ENCODE assay signal across 8 mouse cellular contexts in the genomic region with DNA sequence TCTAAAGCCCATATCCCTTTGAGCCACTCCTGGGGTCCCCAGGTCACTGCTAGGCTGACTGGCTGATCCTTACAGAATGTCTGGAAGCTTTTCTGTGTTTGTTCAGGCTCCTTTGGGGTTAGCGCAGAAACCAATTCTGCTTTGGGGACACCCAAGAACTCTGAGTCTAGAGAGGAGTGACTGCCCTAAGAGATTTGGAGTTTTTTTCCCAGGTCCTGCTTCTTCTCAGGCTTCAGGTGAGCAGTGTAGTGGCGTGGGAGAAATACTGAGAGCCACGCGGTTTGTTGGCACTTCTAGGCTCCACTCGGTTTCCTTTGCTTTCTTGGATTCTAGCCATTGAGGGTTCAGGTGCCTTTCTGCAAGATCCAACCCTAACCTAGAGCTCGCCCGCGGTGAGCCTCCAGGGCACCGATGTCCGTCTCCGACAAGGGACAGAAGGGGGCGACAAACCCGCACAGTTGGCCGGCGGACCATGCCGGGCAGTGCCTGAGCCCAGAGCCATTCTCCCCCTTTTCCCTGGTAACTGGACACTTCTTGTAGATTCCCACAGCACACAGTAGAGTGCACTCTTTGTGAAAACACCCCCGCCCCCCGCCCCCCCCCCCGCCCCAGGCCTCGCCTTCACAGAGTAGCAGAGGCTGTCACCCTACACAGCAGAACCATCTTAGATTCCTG.
DNase-seq lines count a peak whose midpoint lies in the region; ATAC-seq and TF ChIP-seq lines count a peak whose summit lies in the region.

No protein-coding gene starts in this region.

- H3K9me3 ChIP-seq in hindbrain, embryonic 15.5 days, result no peaks in the 10 kb centered on the region

- 4% methylated on average over 20 of the region's 20 CpGs for WGBS in hindbrain, embryonic 15.5 days

- no peaks in the 10 kb centered on the region for H3K36me3 ChIP-seq in hindbrain, embryonic 15.5 days

- TF ChIP-seq CTCF in left cerebral cortex, adult 2 months (IDR thresholded peaks at IDR 0.05), result peak; percentile 86

- H3K4me3 ChIP-seq in hindbrain, embryonic 15.5 days, result no peak overlapping the region
- no peak overlapping the region for H3K4me3 ChIP-seq in left cerebral cortex, adult 2 months

- 0 out of 2 replicates have a peak, but pooled peaks cover 7% of the 10 kb centered on the region for H3K4me1 ChIP-seq in hindbrain, embryonic 15.5 days (replicated peaks)

- ATAC-seq in common myeloid progenitor, adult 5-6 weeks (replicated peaks; ENCODE audit: low read depth, poor library complexity, severe bottlenecking), result peak; percentile 96
- peak; percentile 91 for ATAC-seq in hindbrain, embryonic 15.5 days (ENCODE audit: low FRiP score, low read depth)

- peak; percentile 57 for DNase-seq in T-cell, adult 2 months (ENCODE audit: low spot score)
- DNase-seq in gastrocnemius, adult 18-20 months (ENCODE audit: low spot score), result peak; percentile 76
- DNase-seq in left cerebral cortex, adult 2 months (ENCODE audit: extremely low spot score in 1 of 2, low spot score in 2 of 2), result peak; percentile 76 to 85
- peak; percentile 81 to 89 for DNase-seq in lung, postnatal 4 days
- peak; percentile 46 for DNase-seq in retina, postnatal 7 days (ENCODE audit: low read depth, low spot score)
- peak; percentile 66 to 81 for DNase-seq in urinary bladder, adult 18-20 months (ENCODE audit: low spot score in 2 of 2)

- no peak overlapping the region for H3K4me2 ChIP-seq in hindbrain, embryonic 15.5 days

- H3K27ac ChIP-seq in hindbrain, embryonic 15.5 days (replicated peaks), result no peak overlapping the region
- H3K27ac ChIP-seq in left cerebral cortex, adult 2 months, result no peak overlapping the region

- intact Hi-C loops in left cerebral cortex, adult 2 months (cut with DNase I), result loop anchor here (5.0 to 10.0 kb wide), 4 partner anchors 110 to 345 kb away; no protein-coding TSS in a partner anchor

- H3K27me3 ChIP-seq in hindbrain, embryonic 15.5 days, result no peaks in the 10 kb centered on the region

- H3K9ac ChIP-seq in hindbrain, embryonic 15.5 days, result no peak overlapping the region
